Mouse (Mus musculus): ENCODE measurements around the gene Thy1.
A peak's percentile ranks its signal among the peaks of the same experiment; 100 is the strongest.

Thy1 gene

DNA sequence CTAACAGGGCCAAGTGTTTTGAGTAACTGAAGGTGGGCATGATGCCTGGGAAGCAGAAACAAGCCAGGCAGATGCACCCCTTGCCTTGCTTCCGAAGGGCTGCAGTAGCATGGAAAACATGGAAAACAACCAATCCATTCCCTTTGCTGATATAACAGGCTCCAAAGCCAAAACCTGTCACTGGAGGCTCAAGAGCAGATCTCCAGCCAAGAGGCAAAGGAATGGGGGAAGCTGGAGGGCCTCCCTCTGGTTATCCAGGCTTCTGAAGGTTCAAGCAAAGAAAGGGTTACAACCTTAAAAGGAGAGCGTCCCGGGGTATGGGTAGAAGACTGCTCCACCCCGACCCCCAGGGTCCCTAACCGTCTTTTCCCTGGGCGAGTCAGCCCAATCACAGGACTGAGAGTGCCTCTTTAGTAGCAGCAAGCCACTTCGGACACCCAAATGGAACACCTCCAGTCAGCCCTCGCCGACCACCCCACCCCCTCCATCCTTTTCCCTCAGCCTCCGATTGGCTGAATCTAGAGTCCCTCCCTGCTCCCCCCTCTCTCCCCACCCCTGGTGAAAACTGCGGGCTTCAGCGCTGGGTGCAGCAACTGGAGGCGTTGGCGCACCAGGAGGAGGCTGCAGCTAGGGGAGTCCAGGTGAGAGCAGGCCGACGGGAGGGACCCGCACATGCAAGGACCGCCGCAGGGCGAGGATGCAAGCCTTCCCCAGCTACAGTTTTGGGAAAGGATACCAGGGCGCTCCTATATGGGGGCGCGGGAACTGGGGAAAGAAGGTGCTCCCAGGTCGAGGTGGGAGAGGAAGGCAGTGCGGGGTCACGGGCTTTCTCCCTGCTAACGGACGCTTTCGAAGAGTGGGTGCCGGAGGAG, at the start of gene Thy1:
Gene Thy1 (plus strand): TSS at position 549 of the 872 bp plus-strand sequence.
- peak; percentile 44 for DNase-seq (ENCODE audit: low spot score)

DNA sequence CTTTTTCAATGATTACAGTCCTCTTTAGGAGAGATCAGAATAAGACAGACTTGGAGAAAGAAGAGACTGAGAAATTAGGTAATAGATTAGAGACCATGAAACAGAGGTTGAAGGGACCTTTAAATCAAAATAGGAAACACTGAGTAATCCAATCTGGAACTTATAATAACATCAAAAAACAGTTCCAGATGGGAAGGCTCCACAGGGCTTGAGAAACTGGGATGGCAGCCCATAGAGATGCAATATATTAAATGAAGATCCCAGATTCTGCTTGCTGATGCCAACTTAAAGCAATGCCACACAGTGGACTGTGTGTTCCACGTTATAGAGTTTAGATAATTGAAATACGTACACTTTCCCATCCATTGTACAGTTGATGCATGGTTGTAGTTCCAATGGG, 45.5 kb upstream of the Thy1 start:
- no peak for DNase-seq (ENCODE audit: low spot score)

DNA sequence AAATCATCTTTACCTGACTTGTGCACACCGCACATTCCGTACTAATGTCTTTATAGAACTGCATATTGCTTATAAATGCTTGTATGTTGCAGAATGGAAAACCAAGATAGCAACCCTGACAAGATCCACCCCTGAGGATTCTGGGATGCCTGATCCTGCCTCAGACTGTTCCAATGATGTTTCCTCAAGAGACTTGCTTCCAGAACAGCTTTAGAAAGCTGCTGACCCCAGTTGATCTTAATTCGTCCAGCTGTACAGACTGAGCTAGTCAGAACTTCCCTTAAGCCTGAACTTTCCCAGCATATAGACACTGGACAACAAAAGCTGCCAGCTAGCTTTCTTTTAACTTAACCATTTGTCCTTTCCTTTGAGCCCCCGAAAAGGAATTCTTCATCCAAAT, 44.3 kb upstream of the Thy1 start:
- no peak for DNase-seq (ENCODE audit: low spot score)

DNA sequence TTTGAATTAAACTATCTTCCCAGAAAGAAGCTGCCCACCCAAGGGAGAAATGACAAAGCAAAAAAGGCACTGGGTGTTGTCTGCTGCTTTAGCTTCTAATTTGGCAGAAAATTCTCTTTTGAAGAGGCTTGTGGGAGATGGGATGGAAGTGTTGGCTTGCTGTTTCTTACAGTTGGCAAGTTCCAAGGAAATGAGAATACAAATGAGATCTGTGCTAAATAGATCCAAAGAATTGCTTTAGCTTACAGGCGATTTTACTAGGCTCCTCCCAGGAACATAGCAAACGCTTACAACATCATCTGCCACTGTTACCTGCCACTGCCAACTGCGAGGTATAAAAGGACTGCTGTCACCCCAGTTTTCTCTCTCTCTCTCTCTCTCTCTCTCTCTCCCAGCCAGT, 38.8 kb upstream of the Thy1 start:
- DNase-seq (ENCODE audit: low spot score), result no peak

GRCm38 (mm10) chr9:44005305-44005704, 37.9 kb upstream of the Thy1 start:
- DNase-seq (ENCODE audit: low spot score), result no peak

DNA sequence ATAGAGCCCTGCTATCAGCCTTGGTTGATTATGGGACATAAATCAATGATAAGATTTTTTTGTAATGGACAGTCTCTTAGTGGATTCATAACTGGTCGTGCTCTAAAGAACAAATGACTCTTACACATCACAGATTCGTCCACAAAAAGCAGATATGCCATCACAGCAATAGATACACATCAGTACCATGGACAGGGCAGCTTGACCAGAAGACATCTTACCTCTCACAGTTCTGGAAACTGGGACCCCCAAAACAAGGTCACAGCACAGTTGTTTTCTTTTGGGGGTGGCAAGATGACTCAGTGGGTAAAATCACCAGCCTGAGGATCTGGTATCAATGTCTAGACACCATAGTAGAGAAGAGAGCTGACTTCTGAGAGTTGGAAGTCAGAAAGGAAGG, 35.9 kb upstream of the Thy1 start:
- DNase-seq (ENCODE audit: low spot score), result no peak

- no peak for DNase-seq (ENCODE audit: low spot score)
Observed at GRCm38 (mm10) chr9:44007991-44008390, 35.2 kb upstream of the Thy1 start.

- no peak for DNase-seq (ENCODE audit: low spot score)
Observed at GRCm38 (mm10) chr9:44010900-44011299, 32.3 kb upstream of the Thy1 start.

DNA sequence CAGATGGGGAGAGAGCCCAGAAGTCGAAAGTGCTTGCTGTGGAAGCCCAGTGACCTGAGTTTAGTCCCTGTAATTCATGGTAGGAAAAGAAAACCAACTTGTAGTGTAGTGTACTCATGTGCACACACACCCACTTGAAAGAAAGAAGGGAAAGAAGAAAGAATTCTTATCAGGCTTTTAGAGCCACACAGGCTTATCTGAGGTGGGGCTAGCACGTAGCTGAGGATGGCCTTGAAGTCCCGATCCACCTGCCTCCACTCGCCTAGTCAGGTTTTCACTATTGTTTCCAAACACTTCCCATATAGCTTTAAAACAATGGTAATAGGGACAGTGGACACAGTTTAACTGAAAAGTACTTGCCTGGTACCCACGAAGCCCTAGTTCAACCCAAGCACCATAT, 31.5 kb upstream of the Thy1 start:
- DNase-seq (ENCODE audit: low spot score), result no peak

GRCm38 (mm10) chr9:44012164-44012563, 31.0 kb upstream of the Thy1 start:
- DNase-seq (ENCODE audit: low spot score), result no peak

- DNase-seq (ENCODE audit: low spot score), result peak; percentile 53
Observed at GRCm38 (mm10) chr9:44012761-44013301, 30.4 kb upstream of the Thy1 start.

GRCm38 (mm10) chr9:44013781-44014180, 29.4 kb upstream of the Thy1 start:
- no peak for DNase-seq (ENCODE audit: low spot score)

DNA sequence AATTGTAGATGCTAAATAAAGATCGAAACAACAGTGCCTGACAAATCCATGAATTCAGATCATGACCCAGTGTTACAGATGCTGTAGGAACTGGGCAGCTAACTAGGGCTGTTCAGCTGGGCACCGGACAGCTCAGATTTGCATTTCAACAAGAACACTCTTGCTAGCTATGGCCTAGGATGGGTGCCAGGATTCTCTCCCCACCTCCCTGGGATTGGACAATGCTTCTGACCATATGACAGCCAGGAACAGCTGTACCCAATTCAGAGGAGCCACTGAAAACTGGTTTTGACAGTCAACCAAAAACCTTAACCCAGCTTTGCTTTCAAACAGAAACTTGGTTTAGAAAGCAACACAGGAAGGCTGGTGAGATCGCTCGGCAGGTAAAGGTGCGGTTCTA, 26.9 kb upstream of the Thy1 start:
- DNase-seq (ENCODE audit: low spot score), result no peak

- peak; percentile 70 for DNase-seq (ENCODE audit: low spot score)
Observed at GRCm38 (mm10) chr9:44017846-44018245, 25.3 kb upstream of the Thy1 start.

DNA sequence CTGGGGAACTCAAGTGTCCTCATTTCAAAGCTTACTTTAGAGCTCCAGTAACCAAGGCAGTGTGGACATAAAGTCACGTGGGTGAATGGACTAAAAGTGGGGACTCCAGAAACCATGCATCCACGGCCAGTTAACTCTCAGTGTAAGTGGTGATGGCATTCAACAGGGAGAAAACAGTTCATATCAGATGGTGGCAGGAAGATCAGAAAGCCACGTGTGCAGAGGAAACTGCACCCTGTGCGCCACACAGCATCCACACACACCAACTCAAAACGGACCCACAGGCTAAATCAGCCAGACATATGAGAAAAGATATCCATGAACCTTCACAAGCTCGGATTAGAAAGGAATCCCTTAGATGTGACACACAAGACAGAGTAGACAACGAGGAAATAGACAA, 23.2 kb upstream of the Thy1 start:
- peak; percentile 55 for DNase-seq (ENCODE audit: low spot score)

GRCm38 (mm10) chr9:44022100-44022847, 20.9 kb upstream of the Thy1 start:
- peak; percentile 81 for DNase-seq (ENCODE audit: low spot score)

DNA sequence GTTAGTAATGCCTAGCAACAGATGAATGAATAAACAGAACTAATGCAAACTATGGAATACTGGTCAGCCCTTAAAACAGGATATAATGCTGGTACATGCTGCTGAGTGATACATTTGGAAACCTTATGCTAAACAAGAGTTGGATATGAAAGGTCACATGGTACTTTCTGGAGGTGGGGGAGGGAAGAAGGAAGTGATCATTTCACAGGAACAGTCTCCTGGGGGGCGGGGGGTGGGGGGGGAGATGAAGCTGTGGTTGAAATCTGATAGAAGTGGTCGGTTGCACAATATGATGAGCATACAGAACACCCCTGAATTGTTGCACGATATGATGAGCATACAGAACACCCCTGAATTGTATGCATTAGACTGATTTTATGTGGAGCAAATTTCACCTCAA, 19.1 kb upstream of the Thy1 start:
- DNase-seq (ENCODE audit: low spot score), result no peak

- DNase-seq (ENCODE audit: low spot score), result peak; percentile 76
Observed at GRCm38 (mm10) chr9:44029580-44030236, 13.5 kb upstream of the Thy1 start.

DNA sequence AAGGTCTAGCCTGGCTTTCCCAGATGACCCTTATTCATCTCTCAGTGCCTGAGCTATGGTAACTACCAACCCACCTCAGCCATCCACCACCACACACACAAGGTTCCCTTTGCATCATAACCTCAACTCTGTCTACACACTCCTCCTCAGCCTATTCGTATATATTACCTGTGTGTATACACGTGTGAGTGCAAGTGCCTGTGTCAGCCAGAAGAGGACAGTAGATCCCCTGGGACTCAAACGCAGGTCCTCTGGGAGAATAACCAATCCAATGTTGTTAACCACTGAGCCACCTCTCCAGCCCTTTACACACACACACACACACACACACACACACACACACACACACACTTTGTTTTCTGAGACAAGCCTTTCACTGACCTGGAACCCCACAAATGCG, 12.5 kb upstream of the Thy1 start:
- DNase-seq (ENCODE audit: low spot score), result no peak

- peak; percentile 82 for DNase-seq (ENCODE audit: low spot score)
Observed at GRCm38 (mm10) chr9:44031079-44031478, 12.1 kb upstream of the Thy1 start.

- no peak for DNase-seq (ENCODE audit: low spot score)
Observed at GRCm38 (mm10) chr9:44031946-44032345, 11.2 kb upstream of the Thy1 start.

DNA sequence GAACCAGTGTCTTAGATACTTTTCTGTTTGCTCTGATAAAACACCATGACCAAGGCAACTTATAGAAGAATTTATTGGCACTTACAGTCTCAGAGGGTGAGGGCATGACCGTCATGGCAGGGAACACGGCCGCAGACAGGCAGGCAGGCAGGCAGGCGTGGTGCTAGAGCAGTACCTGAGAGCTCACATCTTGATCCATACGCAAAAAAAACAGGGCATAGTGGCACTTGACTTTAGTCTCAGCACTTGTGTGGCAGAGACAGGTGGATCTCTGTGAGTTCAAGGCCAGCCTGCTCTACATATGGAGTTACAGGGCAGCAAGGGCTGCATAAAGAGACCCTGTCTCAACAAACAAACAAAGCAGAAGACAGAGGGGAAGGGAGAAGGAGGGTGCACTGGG, 9.9 kb upstream of the Thy1 start:
- no peak for DNase-seq (ENCODE audit: low spot score)

Measured in T-cell, adult 2 months (primary cell).